Mouse (Mus musculus) gastrocnemius, postnatal 14 days (tissue): ENCODE results near the gene Plb1. TPM values are rescaled to one million over a fixed set of nuclear protein-coding genes. Genes with fewer than 3 reads are reported as not detected.

Experiments used
- DNase-seq: peaks from one replicate; pipeline ENCODE4 v3.0.0; 2021; ENCODE audit warnings: mixed read lengths
- intact Hi-C: fragments of 180-260 bp; cut with DNase I; formaldehyde crosslinking; loops from one replicate; pipeline ENCODE4 v1.15.1; 2025; ENCODE audit warnings: low total_unique reads
- total RNA-seq, 2 experiments: library from RNA; stranded (reverse); gene quantifications; 2 replicates each; pipeline ENCODE4 v1.2.3; 2021

Plb1 gene
- total RNA-seq, 2 experiments from 2014 or later, result 3.3 to 4.0 TPM

GRCm38 (mm10) chr5:32313671-32314070 lies 81.2 kb downstream of the Plb1 start:
- intact Hi-C loops, result no loop called here
- no peak for DNase-seq

DNA sequence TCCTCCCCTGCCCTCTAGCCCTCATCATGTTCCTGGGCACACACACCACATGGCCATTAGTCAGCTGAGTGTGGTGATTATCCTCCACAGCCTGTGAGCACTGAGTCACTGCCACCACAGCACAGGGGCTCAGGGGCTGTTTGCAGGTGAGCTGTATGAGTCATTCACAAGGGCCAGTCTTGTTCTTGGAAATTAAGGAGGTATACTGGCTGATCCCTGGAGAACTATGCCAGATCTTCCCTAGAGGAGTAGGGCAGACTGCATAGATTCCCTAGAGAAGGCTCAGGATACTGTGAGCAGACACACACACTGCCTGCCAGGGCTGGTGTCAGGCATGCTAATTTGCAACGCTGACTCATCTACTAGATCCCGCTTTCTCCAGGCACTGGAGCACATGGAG lies 82.2 kb downstream of the Plb1 start:
- intact Hi-C loops, result no loop called here
- DNase-seq, result no peak

GRCm38 (mm10) chr5:32322146-32322811 lies 89.8 kb downstream of the Plb1 start:
- DNase-seq, result peak; percentile 25
- intact Hi-C loops, result loop anchor here (5.0 to 10.0 kb wide), 2 partner anchors 143 to 195 kb away; no protein-coding TSS in a partner anchor

- intact Hi-C loops, result loop anchor here (10.0 kb wide), 1 partner anchor 137 kb away; no protein-coding TSS in a partner anchor
Measured at GRCm38 (mm10) chr5:32328139-32328538, 95.6 kb downstream of the Plb1 start.

DNA sequence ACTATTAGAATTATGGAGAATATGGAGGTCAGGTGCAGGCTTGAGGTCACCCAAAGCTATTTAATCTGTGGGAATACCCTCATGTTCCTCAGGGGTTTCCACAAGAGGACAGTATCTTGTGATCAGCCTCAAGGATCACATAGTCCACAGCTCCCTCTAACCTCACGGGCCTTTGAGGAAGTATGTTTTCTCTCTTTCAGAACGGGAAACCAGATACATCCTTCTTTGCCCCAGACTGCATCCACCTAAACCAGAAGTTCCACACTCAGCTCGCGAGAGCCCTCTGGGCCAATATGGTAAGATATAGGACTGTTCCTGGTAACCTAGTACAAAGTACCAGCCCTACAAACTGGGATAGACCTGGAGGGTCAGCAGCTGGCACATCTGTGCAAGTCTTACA lies 100.1 kb downstream of the Plb1 start:
- intact Hi-C loops, result no loop called here
- DNase-seq, result no peak

More at GRCm38 (mm10) chr5:32328139-32328538, 95.6 kb downstream of the Plb1 start:
- DNase-seq, result no peak

DNA sequence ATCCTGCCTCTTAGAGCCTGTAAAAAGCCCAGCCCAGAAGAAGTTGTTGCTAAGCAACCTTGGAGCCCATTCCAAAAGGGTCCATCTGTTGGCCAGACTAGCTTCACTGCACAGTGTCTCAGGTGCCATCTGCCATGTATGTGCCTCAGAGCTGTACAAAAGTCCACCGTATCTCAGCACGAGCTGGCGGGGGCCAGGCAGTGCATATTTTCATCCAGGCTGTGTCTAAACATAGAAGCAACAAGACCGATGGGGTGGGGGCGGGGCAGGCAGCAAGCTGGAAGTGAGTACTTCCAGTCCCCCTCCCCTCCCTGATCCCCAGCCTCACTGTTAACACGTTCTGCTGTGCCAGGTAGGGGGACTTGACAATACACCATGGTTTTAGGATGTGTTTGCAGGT lies 102.7 kb downstream of the Plb1 start:
- intact Hi-C loops, result no loop called here
- peak; percentile 46 for DNase-seq

- no peak for DNase-seq
- intact Hi-C loops, result no loop called here
Measured at GRCm38 (mm10) chr5:32336092-32336491, 103.6 kb downstream of the Plb1 start.

GRCm38 (mm10) chr5:32337336-32337735 lies 104.8 kb downstream of the Plb1 start:
- DNase-seq, result no peak
- intact Hi-C loops, result no loop called here

DNA sequence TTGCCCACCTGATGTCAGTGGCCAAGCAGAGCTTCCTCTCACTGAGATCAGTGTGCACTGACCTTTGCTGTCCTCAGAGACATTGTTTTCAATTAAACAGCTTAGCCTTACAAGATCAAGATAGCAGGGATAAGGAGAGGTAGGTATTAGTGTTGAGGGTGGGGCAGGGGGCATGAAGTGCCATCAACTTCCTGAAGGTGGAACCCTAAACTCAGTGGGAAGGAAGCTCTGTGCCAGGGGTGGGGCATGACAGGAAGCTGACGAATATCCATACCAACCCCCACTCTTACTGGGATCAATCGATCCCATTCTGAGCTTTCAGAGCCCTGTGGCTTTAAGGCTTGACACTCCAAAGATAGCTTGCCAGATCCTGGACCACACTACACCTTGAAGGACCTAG lies 105.8 kb downstream of the Plb1 start:
- DNase-seq, result no peak
- intact Hi-C loops, result no loop called here

DNA sequence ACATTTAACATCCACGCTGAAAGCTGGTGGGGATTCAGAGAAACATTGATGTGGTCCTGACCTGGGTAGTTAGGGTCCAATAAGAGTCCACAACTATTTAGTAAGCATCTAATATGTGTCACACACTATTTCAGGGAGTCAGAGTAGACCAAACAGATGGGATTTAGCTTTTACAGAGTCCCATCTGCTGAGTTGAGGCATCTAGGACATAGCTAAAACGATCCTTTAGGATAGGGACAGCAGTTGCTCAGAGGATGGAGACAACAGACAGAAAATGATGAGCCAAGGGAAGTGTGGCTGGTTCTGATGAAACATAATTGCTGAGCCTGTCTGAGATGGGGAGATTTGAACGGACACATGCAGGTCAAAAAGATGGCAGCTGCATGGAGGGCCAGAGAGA lies 106.3 kb downstream of the Plb1 start:
- intact Hi-C loops, result no loop called here
- no peak for DNase-seq

DNA sequence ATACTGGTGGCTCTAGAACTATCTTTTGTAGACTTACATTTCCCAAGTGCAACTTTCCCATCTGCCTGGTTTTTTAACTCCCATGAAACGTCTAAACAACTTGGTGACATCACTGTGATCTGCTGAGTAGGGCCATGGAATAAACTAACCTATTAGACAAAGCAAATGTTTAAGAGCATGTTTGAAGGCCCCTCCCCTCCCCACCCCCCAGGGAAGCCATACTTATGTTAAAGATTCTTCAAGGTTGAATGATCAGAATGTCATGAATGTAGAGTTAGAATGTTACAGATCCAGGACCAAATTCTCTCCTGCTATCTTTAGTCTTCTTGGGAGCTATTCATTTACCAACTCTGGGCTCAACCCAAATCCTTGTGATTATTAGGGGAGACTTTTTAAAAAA lies 107.7 kb downstream of the Plb1 start:
- no peak for DNase-seq
- intact Hi-C loops, result no loop called here

GRCm38 (mm10) chr5:32342711-32343285 lies 110.3 kb downstream of the Plb1 start:
- DNase-seq, result no peak
- intact Hi-C loops, result no loop called here

GRCm38 (mm10) chr5:32346025-32346912 lies 113.8 kb downstream of the Plb1 start:
- peak; percentile 67 for DNase-seq
- intact Hi-C loops, result no loop called here

GRCm38 (mm10) chr5:32349718-32350117 lies 117.2 kb downstream of the Plb1 start:
- no peak for DNase-seq
- intact Hi-C loops, result no loop called here

DNA sequence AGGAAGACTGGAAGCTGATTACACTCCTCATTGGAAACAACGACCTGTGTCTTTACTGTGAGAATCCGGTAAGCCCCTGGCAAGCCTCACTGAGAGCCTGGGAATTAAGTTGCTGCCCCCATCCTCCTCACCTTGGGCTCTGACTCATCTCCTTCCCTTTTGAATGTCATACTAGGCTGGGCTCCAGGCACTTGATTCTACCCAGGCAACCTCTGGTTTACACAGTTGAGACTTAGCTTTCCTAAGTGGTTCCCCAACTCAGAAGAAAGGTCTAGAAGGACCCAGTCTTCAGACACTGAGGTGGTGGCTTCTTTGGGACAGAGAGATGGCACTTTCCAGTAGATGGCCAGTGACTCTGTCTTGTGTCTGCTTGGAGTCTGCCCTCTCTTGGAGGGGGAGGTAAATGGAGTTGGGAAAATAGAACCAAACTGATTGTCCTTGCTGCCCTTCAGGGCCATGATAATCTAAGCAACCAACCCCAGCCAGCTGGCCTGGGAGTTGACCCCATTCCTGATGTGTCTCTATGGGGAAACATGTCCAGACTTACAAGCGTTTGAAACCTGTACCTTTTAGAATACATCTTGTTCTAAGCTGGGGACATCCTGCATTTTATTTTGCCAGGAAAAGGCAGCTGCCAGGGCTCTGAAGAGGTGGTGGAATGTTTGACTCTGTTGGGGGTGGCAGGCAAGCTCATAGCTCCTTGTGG lies 118.2 kb downstream of the Plb1 start:
- no peak for DNase-seq
- intact Hi-C loops, result no loop called here

GRCm38 (mm10) chr5:32351721-32352465 lies 119.4 kb downstream of the Plb1 start:
- intact Hi-C loops, result no loop called here
- DNase-seq, result peak; percentile 46

DNA sequence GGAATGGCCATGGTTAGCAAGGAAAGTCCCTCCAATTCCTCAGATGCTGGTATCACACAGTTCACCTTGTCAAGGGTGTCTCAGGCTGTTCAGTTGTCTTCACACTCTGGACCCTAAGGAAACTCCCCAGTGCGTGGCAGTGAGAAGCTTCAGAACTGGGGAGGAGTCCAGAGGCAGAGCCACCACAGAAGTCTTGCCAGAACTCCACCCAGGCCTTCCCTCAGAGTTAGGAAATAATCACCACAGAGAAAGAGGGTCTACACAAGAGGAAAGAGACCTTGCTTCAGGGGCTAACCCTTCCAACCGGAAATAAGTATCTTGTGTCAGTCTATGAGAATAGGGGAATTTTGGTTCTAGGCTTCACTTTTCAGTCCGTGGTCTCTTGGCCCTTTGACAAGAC lies 120.3 kb downstream of the Plb1 start:
- DNase-seq, result no peak
- intact Hi-C loops, result no loop called here

DNA sequence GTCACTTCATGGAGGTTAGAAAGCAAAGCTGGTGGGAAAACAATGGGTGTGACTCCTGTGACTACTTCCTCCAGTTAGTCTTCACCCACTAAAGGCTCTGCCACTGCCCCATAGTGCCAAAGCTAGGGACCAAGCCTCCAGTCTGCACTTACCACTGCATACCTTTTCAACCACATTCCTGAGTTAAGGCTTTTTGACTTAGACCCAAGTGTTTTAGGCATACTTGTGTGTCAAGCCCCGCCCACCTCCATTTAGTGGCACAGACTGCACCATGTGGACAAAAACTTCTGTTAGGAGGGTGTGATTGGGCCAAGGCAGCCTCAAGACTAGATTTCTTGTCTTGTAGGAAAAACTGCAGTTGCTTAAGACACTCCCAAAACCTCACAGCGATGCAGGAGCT lies 120.8 kb downstream of the Plb1 start:
- no peak for DNase-seq

GRCm38 (mm10) chr5:32360511-32360910 lies 128.0 kb downstream of the Plb1 start:
- intact Hi-C loops, result no loop called here
- DNase-seq, result no peak

More for the DNA sequence above, 120.8 kb downstream of the Plb1 start:
- intact Hi-C loops, result no loop called here
